9 mouse cellular contexts compared by ENCODE assay signal in the genomic region with DNA sequence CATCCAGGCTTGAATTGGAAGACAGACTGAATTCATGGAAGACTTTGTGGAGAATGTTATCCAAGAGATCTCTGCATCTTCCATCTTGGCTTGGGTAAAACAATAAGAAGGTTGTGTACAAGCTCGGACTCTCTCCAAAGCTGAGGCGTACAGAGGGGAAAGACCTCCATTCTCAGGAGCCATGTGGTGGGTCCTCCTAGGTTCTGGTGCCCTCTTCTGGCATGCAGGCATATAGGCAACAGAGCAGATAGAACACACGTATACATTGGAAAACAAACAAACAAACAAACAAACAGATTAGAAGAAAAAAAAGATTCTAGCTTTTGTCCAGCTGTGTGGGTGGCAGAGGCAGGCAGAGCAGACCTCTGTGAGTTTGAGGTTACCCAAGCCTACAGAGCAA.
DNase-seq lines count a peak whose midpoint lies in the region; ATAC-seq and TF ChIP-seq lines count a peak whose summit lies in the region.
"Had no signal": no experiment of that assay in that cellular context is flagged by ENCODE, and none has a peak within 500 bp of the region (broad histone marks: within the 10 kb centered on the region; RNA-seq: fewer than 3 reads in every experiment).

No protein-coding gene starts in this region.

- peak; percentile 48 for TF ChIP-seq CTCF in olfactory bulb, adult 2 months (IDR thresholded peaks at IDR 0.05; ENCODE audit: insufficient read depth, low read depth, low read length)

- H3K4me1 ChIP-seq in embryonic facial prominence, embryonic 11.5 days (ENCODE audit: control insufficient read depth, insufficient read depth, low read length): no peaks in the 10 kb centered on the region
- H3K4me1 ChIP-seq in olfactory bulb, adult 2 months (ENCODE audit: control insufficient read depth, insufficient read depth, low read length): peaks cover 2% of the 10 kb centered on the region
- H3K4me1 ChIP-seq: liver, embryonic 13.5 days had no signal

- no peak overlapping the region for H3K9ac ChIP-seq in embryonic facial prominence, embryonic 11.5 days (replicated peaks; ENCODE audit: low read length)
- H3K9ac ChIP-seq: liver, embryonic 13.5 days had no signal

- 0 out of 2 replicates have a peak, but pooled peaks have one; percentile 44 for ATAC-seq in embryonic facial prominence, embryonic 11.5 days (replicated peaks; ENCODE audit: insufficient number of reproducible peaks, low FRiP score, low TSS enrichment, low read depth)

- H3K4me3 ChIP-seq in embryonic facial prominence, embryonic 11.5 days (ENCODE audit: low read depth, low read length): no peak overlapping the region
- no peak overlapping the region for H3K4me3 ChIP-seq in olfactory bulb, adult 2 months (ENCODE audit: insufficient read depth, low read depth, low read length)
- H3K4me3 ChIP-seq: liver, embryonic 13.5 days had no signal

- H3K36me3 ChIP-seq in embryonic facial prominence, embryonic 11.5 days (replicated peaks; ENCODE audit: control insufficient read depth, insufficient read depth, low read depth, low read length): no peaks in the 10 kb centered on the region
- H3K36me3 ChIP-seq: liver, embryonic 13.5 days had no signal

- DNase-seq in kidney, postnatal 10 days: peak; percentile 34
- no peak for DNase-seq in kidney, adult 18-20 months
- DNase-seq in MEL-GATA-1-ER (ENCODE audit: extremely low read depth, low read depth): peak; percentile 54
- peak; percentile 55 for DNase-seq in embryonic facial prominence, embryonic 11.5 days (ENCODE audit: low spot score)
- DNase-seq in left cerebral cortex, postnatal 25 days (ENCODE audit: low spot score in 2 of 2): peak; percentile 16 to 37
- DNase-seq in urinary bladder, postnatal 36 days (ENCODE audit: low spot score in 2 of 2): no peak
- DNase-seq in spleen, postnatal 4 days (ENCODE audit: low spot score in 2 of 2): no peak
- DNase-seq: liver, embryonic 13.5 days had no signal

- WGBS in embryonic facial prominence, embryonic 11.5 days: 16% methylated on average over 3 of the region's 3 CpGs
- WGBS in olfactory bulb, adult 2 months: 4% methylated on average over 3 of the region's 3 CpGs

- H3K27me3 ChIP-seq in embryonic facial prominence, embryonic 11.5 days (ENCODE audit: control insufficient read depth, insufficient read depth, low read length): no peaks in the 10 kb centered on the region
- H3K27me3 ChIP-seq: liver, embryonic 13.5 days had no signal

- H3K9me3 ChIP-seq in embryonic facial prominence, embryonic 11.5 days (replicated peaks; ENCODE audit: control insufficient read depth, low read length): no peaks in the 10 kb centered on the region
- H3K9me3 ChIP-seq: liver, embryonic 13.5 days had no signal

- intact Hi-C loops in left cerebral cortex, postnatal 25 days (cut with DNase I): loop anchor here (5.0 kb wide), 2 partner anchors 86 to 351 kb away; a partner anchor contains a TSS

- no peak overlapping the region for H3K27ac ChIP-seq in embryonic facial prominence, embryonic 11.5 days (replicated peaks; ENCODE audit: low read depth, low read length)
- H3K27ac ChIP-seq in olfactory bulb, adult 2 months (ENCODE audit: insufficient read depth, low read depth, low read length): no peak overlapping the region
- H3K27ac ChIP-seq: liver, embryonic 13.5 days had no signal

- no peak overlapping the region for H3K4me2 ChIP-seq in embryonic facial prominence, embryonic 11.5 days (ENCODE audit: low read depth, low read length)
- H3K4me2 ChIP-seq: liver, embryonic 13.5 days had no signal

- no peak for TF ChIP-seq POLR2A in olfactory bulb, adult 2 months (IDR thresholded peaks at IDR 0.05; ENCODE audit: insufficient read depth, low read depth, low read length)

Comparison
In these comparisons a context has a peak if more than half of its experiments do, and no peak if none do; other contexts are left out.
1. DNase-seq: peak in kidney, postnatal 10 days (single experiment), MEL-GATA-1-ER (single experiment), embryonic facial prominence, embryonic 11.5 days (single experiment) and left cerebral cortex, postnatal 25 days (2 of 2); none in kidney, adult 18-20 months (single experiment), urinary bladder, postnatal 36 days (0 of 2) and spleen, postnatal 4 days (0 of 2).